Mouse (Mus musculus): ENCODE data around the gene Gpr89. TPM values are rescaled to one million over a fixed set of nuclear protein-coding genes. Genes with fewer than 3 reads are reported as not detected.

The Gpr89 gene
- polyA plus RNA-seq, 1 experiment from 2014 or later = 31.6 TPM

- Histone ChIP-seq H3K36me3 (peaks cover 9% of the 10 kb centered on the region), H3K27ac (no peak overlapping the region), H3K4me1 (replicated peaks) (peaks cover 14% of the 10 kb centered on the region), H3K4me3 (no peak overlapping the region), H3K9me3 (no peaks in the 10 kb centered on the region), H3K27me3 (ENCODE audit: insufficient read depth, poor library complexity, severe bottlenecking) (peaks cover 12% of the 10 kb centered on the region)
- no peak for DNase-seq (ENCODE audit: low spot score)
- WGBS = 90% methylated on average over 4 of the region's 4 CpGs
Observed at GRCm38 (mm10) chr3:96902336-96902999, 2.7 kb downstream of the Gpr89 start.

- H3K27ac ChIP-seq = no peak overlapping the region
- H3K36me3 ChIP-seq = peaks cover 75% of the 10 kb centered on the region
- no peaks in the 10 kb centered on the region for H3K4me1 ChIP-seq (replicated peaks)
- no peak overlapping the region for H3K4me3 ChIP-seq
- H3K27me3 ChIP-seq (ENCODE audit: insufficient read depth, poor library complexity, severe bottlenecking) = no peaks in the 10 kb centered on the region
- no peak for DNase-seq (ENCODE audit: low spot score)
- 93% methylated on average over 7 of the region's 7 CpGs for WGBS
- no peaks in the 10 kb centered on the region for H3K9me3 ChIP-seq
Observed at GRCm38 (mm10) chr3:96883690-96884089, 21.5 kb downstream of the Gpr89 start.

GRCm38 (mm10) chr3:96882061-96882849 lies 22.9 kb downstream of the Gpr89 start:
- Histone ChIP-seq H3K36me3 (peaks cover 77% of the 10 kb centered on the region), H3K4me1 (replicated peaks) (no peaks in the 10 kb centered on the region), H3K4me3 (no peak overlapping the region), H3K9me3 (no peaks in the 10 kb centered on the region), H3K27ac (no peak overlapping the region), H3K27me3 (ENCODE audit: insufficient read depth, poor library complexity, severe bottlenecking) (no peaks in the 10 kb centered on the region)
- DNase-seq (ENCODE audit: low spot score) = no peak
- 93% methylated on average over 14 of the region's 14 CpGs for WGBS

- Histone ChIP-seq H3K27me3 (ENCODE audit: insufficient read depth, poor library complexity, severe bottlenecking) (no peaks in the 10 kb centered on the region), H3K9me3 (no peaks in the 10 kb centered on the region), H3K4me3 (no peak overlapping the region), H3K4me1 (replicated peaks) (no peaks in the 10 kb centered on the region), H3K36me3 (peaks cover 72% of the 10 kb centered on the region), H3K27ac (no peak overlapping the region)
- no peak for DNase-seq (ENCODE audit: low spot score)
- WGBS = 88% methylated on average over 6 of the region's 6 CpGs
Observed at GRCm38 (mm10) chr3:96881557-96881956, 23.6 kb downstream of the Gpr89 start.

- H3K36me3 ChIP-seq = peaks cover 73% of the 10 kb centered on the region
- WGBS = 88% methylated on average over 4 of the region's 4 CpGs
Observed at GRCm38 (mm10) chr3:96880385-96880784, 24.8 kb downstream of the Gpr89 start.

GRCm38 (mm10) chr3:96879536-96879935 lies 25.6 kb downstream of the Gpr89 start:
- peaks cover 79% of the 10 kb centered on the region for H3K36me3 ChIP-seq
- no peak for DNase-seq (ENCODE audit: low spot score)
- 91% methylated on average over 9 of the region's 9 CpGs for whole genome bisulfite sequencing

More at GRCm38 (mm10) chr3:96880385-96880784, 24.8 kb downstream of the Gpr89 start:
- H3K27me3 ChIP-seq (ENCODE audit: insufficient read depth, poor library complexity, severe bottlenecking) = no peaks in the 10 kb centered on the region
- H3K9me3 ChIP-seq = no peaks in the 10 kb centered on the region
- DNase-seq (ENCODE audit: low spot score) = no peak
- no peak overlapping the region for H3K27ac ChIP-seq
- no peak overlapping the region for H3K4me3 ChIP-seq
- H3K4me1 ChIP-seq (replicated peaks) = no peaks in the 10 kb centered on the region

GRCm38 (mm10) chr3:96874808-96875571 lies 30.2 kb downstream of the Gpr89 start:
- Histone ChIP-seq H3K27ac (no peak overlapping the region), H3K27me3 (ENCODE audit: insufficient read depth, poor library complexity, severe bottlenecking) (no peaks in the 10 kb centered on the region), H3K4me3 (no peak overlapping the region), H3K36me3 (peaks cover 90% of the 10 kb centered on the region), H3K9me3 (no peaks in the 10 kb centered on the region), H3K4me1 (replicated peaks) (no peaks in the 10 kb centered on the region)
- 92% methylated on average over 7 of the region's 7 CpGs for WGBS
- DNase-seq (ENCODE audit: low spot score) = no peak

More at GRCm38 (mm10) chr3:96879536-96879935, 25.6 kb downstream of the Gpr89 start:
- H3K4me3 ChIP-seq = no peak overlapping the region
- H3K4me1 ChIP-seq (replicated peaks) = no peaks in the 10 kb centered on the region
- no peaks in the 10 kb centered on the region for H3K27me3 ChIP-seq (ENCODE audit: insufficient read depth, poor library complexity, severe bottlenecking)
- no peak overlapping the region for H3K27ac ChIP-seq
- H3K9me3 ChIP-seq = no peaks in the 10 kb centered on the region

- 91% methylated on average over 8 of the region's 8 CpGs for WGBS
Observed at GRCm38 (mm10) chr3:96872501-96872900, 32.6 kb downstream of the Gpr89 start.

GRCm38 (mm10) chr3:96871070-96871469 lies 34.1 kb downstream of the Gpr89 start:
- no peak overlapping the region for H3K4me3 ChIP-seq
- no peaks in the 10 kb centered on the region for H3K4me1 ChIP-seq (replicated peaks)
- 91% methylated on average over 8 of the region's 8 CpGs for WGBS
- H3K9me3 ChIP-seq = no peaks in the 10 kb centered on the region
- H3K27me3 ChIP-seq (ENCODE audit: insufficient read depth, poor library complexity, severe bottlenecking) = no peaks in the 10 kb centered on the region
- no peak overlapping the region for H3K27ac ChIP-seq
- DNase-seq (ENCODE audit: low spot score) = no peak
- H3K36me3 ChIP-seq = peaks cover 83% of the 10 kb centered on the region

More at GRCm38 (mm10) chr3:96872501-96872900, 32.6 kb downstream of the Gpr89 start:
- no peaks in the 10 kb centered on the region for H3K4me1 ChIP-seq (replicated peaks)
- no peak overlapping the region for H3K27ac ChIP-seq
- peaks cover 91% of the 10 kb centered on the region for H3K36me3 ChIP-seq
- no peaks in the 10 kb centered on the region for H3K9me3 ChIP-seq
- no peaks in the 10 kb centered on the region for H3K27me3 ChIP-seq (ENCODE audit: insufficient read depth, poor library complexity, severe bottlenecking)
- no peak overlapping the region for H3K4me3 ChIP-seq
- DNase-seq (ENCODE audit: low spot score) = no peak

- DNase-seq (ENCODE audit: low spot score) = no peak
- Histone ChIP-seq H3K9me3 (no peaks in the 10 kb centered on the region), H3K27ac (no peak overlapping the region), H3K4me1 (replicated peaks) (no peaks in the 10 kb centered on the region), H3K36me3 (peaks cover 75% of the 10 kb centered on the region), H3K27me3 (ENCODE audit: insufficient read depth, poor library complexity, severe bottlenecking) (no peaks in the 10 kb centered on the region), H3K4me3 (no peak overlapping the region)
- 96% methylated on average over 2 of the region's 2 CpGs for WGBS
Observed at GRCm38 (mm10) chr3:96870270-96870669, 34.9 kb downstream of the Gpr89 start.

- 94% methylated on average over 7 of the region's 7 CpGs for WGBS
Observed at GRCm38 (mm10) chr3:96869091-96869490, 36.1 kb downstream of the Gpr89 start.

GRCm38 (mm10) chr3:96868566-96868965 lies 36.6 kb downstream of the Gpr89 start:
- DNase-seq (ENCODE audit: low spot score) = no peak
- WGBS = 96% methylated on average over 8 of the region's 8 CpGs

More at GRCm38 (mm10) chr3:96869091-96869490, 36.1 kb downstream of the Gpr89 start:
- Histone ChIP-seq H3K4me3 (no peak overlapping the region), H3K36me3 (peaks cover 63% of the 10 kb centered on the region), H3K4me1 (replicated peaks) (no peaks in the 10 kb centered on the region), H3K27ac (no peak overlapping the region), H3K27me3 (ENCODE audit: insufficient read depth, poor library complexity, severe bottlenecking) (no peaks in the 10 kb centered on the region), H3K9me3 (no peaks in the 10 kb centered on the region)
- no peak for DNase-seq (ENCODE audit: low spot score)

More at GRCm38 (mm10) chr3:96868566-96868965, 36.6 kb downstream of the Gpr89 start:
- H3K36me3 ChIP-seq = peaks cover 58% of the 10 kb centered on the region
- no peaks in the 10 kb centered on the region for H3K9me3 ChIP-seq
- no peaks in the 10 kb centered on the region for H3K27me3 ChIP-seq (ENCODE audit: insufficient read depth, poor library complexity, severe bottlenecking)
- no peak overlapping the region for H3K4me3 ChIP-seq
- no peak overlapping the region for H3K27ac ChIP-seq
- H3K4me1 ChIP-seq (replicated peaks) = no peaks in the 10 kb centered on the region
